Mouse (Mus musculus) layer of hippocampus, postnatal 10 days (tissue): Measurements from ENCODE around the gene Raly. TPM values are rescaled to one million over a fixed set of nuclear protein-coding genes. Genes with fewer than 3 reads are reported as not detected.
A peak's percentile ranks its signal among the peaks of the same experiment; 100 is the strongest.
"Not testable (repeated sequence)": the region's sequence is repeated elsewhere in the genome, so short reads cannot be mapped to it uniquely, and the experiment has no call there.

ENCODE experiments used
- DNase-seq, 2 experiments: peaks; one replicate each; pipeline ENCODE4 v3.0.0; 2021; ENCODE audit warnings: low spot score in 2 of 2
- total RNA-seq, 2 experiments: library from RNA; stranded (reverse); gene quantifications; 2 replicates each; pipeline ENCODE4 v1.2.3; 2021

Raly gene
- total RNA-seq, 2 experiments from 2014 or later: 85.2 to 101 TPM

DNA sequence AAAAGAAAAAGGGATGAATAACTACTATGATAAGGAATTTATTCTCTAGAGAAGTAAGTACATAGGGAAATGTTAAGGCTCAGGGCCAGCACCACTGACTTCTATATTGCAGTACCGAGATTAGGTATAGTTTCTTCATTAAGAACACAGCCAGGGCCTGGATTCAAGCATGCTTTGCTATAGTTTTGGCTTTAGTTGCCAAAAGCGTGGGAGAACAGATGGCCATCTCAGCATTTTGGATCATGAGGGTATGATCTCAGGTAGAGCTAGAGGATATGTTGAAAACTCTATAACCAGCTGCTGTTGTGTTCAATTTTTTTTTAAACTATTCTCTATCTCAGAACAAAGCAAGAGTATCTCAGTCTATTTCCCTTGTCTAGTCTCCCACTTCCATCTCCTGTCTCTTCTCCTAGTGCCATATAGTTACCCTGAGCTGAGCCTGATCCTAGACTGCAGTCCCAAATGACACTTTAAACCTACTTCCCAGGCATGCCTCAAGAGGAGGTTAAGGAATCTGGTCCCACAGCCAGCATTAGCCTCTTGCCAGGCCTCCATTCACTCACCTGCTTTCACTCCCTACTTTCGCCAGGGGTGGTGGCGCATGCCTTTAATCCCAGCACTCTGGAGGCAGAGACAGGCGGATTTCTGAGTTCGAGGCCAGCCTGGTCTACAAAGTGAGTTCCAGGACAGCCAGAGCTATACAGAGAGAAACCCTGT, 43.4 kb downstream of the Raly start:
- DNase-seq: no peak

- no peak for DNase-seq
These were observed 45.6 kb downstream of the Raly start for GRCm38 (mm10) chr2:154836537-154836936.

GRCm38 (mm10) chr2:154848086-154848485, 57.2 kb downstream of the Raly start:
- DNase-seq: no peak

- DNase-seq: peak; percentile 67 to 74
These were observed 64.5 kb downstream of the Raly start for GRCm38 (mm10) chr2:154855383-154855782.

DNA sequence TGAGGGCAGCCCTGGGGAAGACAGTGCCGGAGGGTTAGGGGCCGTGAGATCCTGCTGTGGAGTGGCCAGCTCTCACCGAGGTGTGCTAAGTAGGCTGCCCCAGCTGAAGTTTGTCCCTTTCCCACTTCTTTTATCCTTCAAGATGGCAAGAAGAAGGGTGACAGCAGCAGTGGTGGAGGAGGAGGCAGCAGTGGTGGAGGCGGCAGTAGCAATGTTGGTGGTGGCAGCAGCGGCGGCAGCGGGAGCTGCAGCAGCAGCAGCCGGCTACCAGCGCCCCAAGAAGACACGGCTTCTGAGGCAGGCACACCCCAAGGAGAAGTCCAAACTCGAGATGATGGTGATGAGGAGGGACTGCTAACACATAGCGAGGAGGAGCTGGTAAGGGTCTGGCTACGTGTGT, 72.8 kb downstream of the Raly start:
- no peak for DNase-seq

- no peak for DNase-seq
These were observed 74.8 kb downstream of the Raly start for GRCm38 (mm10) chr2:154865696-154866095.

DNA sequence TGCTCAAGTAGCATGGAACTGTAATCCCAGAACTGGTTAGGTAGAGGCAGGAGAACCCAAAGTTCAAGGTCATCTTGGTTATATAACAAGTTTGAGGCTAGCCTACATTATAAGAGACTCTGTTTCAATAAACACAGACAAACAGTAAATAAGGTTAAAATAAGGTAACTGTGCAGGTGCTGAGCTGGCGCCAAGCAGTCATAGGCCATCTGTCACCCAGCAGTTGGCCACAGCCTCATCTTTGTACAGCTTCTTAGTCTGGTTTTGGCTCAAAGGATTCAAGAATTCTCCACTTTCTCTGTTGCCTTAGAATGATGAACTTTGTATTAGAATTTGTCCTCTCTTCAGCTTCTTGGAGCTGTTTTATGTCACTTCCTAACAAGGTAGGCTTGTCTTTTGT, 77.2 kb downstream of the Raly start:
- DNase-seq: no peak

GRCm38 (mm10) chr2:154869954-154870641, 79.2 kb downstream of the Raly start:
- DNase-seq: no peak

- DNase-seq: no peak
These were observed 85.7 kb downstream of the Raly start for GRCm38 (mm10) chr2:154876621-154877020.

DNA sequence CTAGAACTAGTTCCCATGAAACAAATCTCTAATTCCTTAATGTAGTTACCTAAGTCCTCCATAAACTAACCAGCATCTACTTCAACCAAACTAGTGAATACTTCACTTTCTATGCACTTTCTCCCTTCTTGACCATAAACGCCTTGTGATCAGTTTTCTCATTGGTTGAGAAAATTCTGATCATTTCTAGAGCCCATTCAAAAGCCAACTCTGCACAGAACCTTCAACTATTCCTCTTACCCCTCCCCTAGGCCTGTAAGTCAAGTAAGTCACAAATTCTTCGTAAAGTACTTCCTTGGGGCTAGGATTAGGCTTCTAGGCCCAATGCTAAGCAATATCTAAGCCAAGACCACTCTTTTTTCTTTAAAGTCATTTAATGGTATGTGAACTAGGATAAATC, 100.7 kb downstream of the Raly start:
- DNase-seq: no peak

GRCm38 (mm10) chr2:154892201-154893044, 101.5 kb downstream of the Raly start, which contains the start of gene Eif2s2:
Gene Eif2s2 (minus strand): TSS chr2:154892935.
- peak; percentile 95 to 97 for DNase-seq

GRCm38 (mm10) chr2:154893045-154893385, 102.1 kb downstream of the Raly start:
- no peak for DNase-seq

DNA sequence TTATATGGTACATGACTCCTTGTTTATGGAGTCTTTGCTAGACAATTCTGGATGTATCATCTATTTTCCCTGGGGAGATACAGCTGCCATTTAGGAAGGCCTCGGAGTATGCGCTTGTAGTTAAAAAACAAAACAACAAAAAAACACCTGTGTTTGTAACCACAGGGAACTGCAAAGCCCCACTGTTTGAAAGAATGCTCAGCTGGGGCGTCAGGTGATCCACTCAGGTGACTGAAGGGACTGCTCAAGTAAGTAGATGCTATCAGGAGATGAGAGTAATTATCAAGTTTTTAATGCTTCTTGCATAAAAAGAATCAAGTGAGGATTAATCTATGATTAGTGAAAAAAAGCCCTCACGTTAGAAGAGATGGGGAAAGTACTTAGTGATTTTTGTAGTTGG, 102.7 kb downstream of the Raly start:
- no peak for DNase-seq

DNA sequence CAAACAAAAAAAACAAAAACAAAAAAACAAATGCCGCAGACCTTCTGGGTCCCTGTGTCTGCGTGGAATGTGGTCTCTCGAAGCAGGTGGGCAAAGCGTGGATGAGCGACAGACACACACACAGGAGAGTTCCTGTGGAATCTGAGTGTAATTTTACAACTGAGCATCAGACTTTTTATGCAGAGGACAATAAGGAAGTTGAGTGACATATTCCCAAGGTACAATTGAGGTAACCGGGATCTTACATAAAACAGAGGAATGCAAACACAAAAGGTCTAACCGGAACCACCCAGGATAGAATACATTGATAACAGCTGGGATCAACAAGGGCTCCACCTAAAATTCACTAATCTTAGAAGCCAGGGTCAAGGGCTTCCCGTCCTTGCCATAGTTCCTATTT, 108.1 kb downstream of the Raly start:
- not testable (repeated sequence) for DNase-seq

GRCm38 (mm10) chr2:154899412-154899811, 108.5 kb downstream of the Raly start:
- not testable (repeated sequence) for DNase-seq

DNA sequence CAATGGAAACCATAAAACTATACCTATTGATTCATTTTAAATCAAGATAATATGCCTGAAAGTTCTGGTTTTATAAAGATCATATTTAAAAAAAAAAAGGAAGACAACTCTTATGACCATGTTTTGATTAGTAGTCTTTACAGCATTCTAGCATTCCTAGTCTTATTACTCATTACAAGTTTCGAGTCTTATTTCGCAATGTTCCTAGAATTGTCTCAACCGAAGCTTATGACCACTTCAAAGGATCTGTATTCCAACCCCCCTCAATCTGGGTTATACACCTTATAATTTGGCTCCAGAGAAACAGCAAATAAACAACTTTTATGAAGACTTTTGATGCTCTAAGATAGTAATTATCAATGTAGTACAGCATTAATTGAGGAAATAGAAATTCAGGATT, 111.2 kb downstream of the Raly start:
- no peak for DNase-seq

DNA sequence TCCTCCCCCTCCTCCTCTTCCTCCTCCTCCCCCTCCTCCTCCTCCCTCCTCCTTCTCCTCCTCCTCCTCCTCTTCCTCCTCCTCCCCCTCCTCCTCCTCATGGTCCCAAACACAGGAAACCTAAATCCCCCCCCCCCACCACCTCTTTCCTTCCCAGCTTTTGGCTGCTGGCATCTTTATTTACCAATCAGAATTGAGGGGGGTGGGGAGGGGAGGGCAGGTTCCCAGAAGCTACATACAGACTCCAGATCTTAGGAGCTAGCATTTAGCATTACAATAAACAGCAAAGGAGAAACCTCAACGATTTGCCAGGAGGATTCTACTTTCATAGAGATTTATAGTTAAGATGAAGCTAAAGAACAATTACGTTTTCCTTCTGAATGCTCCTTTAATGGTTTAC, 114.9 kb downstream of the Raly start:
- DNase-seq: no peak

DNA sequence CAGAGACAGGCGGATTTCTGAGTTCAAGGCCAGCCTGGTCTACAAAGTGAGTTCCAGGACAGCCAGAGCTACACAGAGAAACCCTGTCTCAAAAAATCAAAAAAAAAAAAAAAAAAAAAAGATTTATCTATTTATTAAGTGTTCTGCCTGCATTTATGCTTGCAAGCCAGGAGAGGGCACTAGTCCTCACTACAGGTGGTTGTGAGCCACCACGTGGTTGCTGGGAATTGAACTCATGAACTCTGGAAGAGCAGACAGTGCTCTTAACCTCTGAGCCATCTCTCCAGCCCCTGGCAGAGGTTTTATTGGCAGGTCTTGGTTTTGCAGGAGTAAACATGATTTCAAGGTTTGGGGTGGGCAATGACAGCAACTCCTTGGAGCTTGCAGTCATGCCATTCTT, 117.3 kb downstream of the Raly start:
- not testable (repeated sequence) for DNase-seq

GRCm38 (mm10) chr2:154909789-154910188, 118.9 kb downstream of the Raly start:
- no peak for DNase-seq

GRCm38 (mm10) chr2:154915922-154916541, 125.1 kb downstream of the Raly start:
- DNase-seq: no peak

GRCm38 (mm10) chr2:154916547-154916946, 125.7 kb downstream of the Raly start:
- DNase-seq: peak in 1 of 2 experiments; percentile 24
